Mouse (Mus musculus) liver, embryonic 15.5 days (tissue): ENCODE data around the gene Lrfn2. TPM values are rescaled to one million over a fixed set of nuclear protein-coding genes. Genes with fewer than 3 reads are reported as not detected.

Experiments used
- ATAC-seq: fragments of 200-750 bp; cut with Nextera tagmentation; 2 replicates; pipeline ENCODE4 v1.8.0; 2017; ENCODE audit warnings: moderate number of reproducible peaks, mild to moderate bottlenecking, moderate library complexity; ENCODE audit not compliant: insufficient read depth
- H3K27ac ChIP-seq: fragments of 300-500 bp; sonication (generic); replicated peaks from 2 replicates; pipeline ENCODE4 v1.5.1; 2015; ENCODE audit warnings: mild to moderate bottlenecking, inconsistent platforms
- H3K27me3 ChIP-seq: fragments of 300-500 bp; sonication (generic); 2 replicates; pipeline ENCODE4 v1.6.1; 2015; ENCODE audit warnings: mild to moderate bottlenecking, inconsistent platforms
- H3K36me3 ChIP-seq: fragments of 300-500 bp; sonication (generic); replicated peaks from 2 replicates; pipeline ENCODE4 v1.6.1; 2015; ENCODE audit warnings: moderate library complexity, mild to moderate bottlenecking, inconsistent platforms
- H3K4me1 ChIP-seq: fragments of 300-500 bp; sonication (generic); replicated peaks from 2 replicates; pipeline ENCODE4 v1.6.1; 2015; ENCODE audit warnings: inconsistent platforms
- H3K4me2 ChIP-seq: fragments of 300-500 bp; sonication (generic); 2 replicates; pipeline ENCODE4 v1.6.1; 2015; ENCODE audit warnings: moderate library complexity, mild to moderate bottlenecking, inconsistent platforms
- H3K4me3 ChIP-seq: fragments of 300-500 bp; sonication (generic); replicated peaks from 2 replicates; pipeline ENCODE4 v1.5.1; 2015; ENCODE audit warnings: mild to moderate bottlenecking, inconsistent platforms
- H3K9ac ChIP-seq: fragments of 300-500 bp; sonication (generic); 2 replicates; pipeline ENCODE4 v1.6.1; 2015; ENCODE audit warnings: moderate library complexity, mild to moderate bottlenecking, inconsistent platforms
- H3K9me3 ChIP-seq: fragments of 300-500 bp; sonication (generic); replicated peaks from 2 replicates; pipeline ENCODE4 v1.6.1; 2016; ENCODE audit warnings: inconsistent platforms
- WGBS: fragments of 180-500 bp; shearing (Covaris S2); methylation state at CpG from one replicate; pipeline ENCODE4 v1.1.7; 2015; ENCODE audit warnings: mixed read lengths; ENCODE audit not compliant: insufficient replicate concordance; 5-methylcytosine and 5-hydroxymethylcytosine counted together
- polyA plus RNA-seq: library from polyadenylated mRNA; unstranded; fragments of >200 nt; fragmentation: Nextera tagmentation; extraction: Ambion mirVana; gene quantifications from 2 replicates; pipeline ENCODE4 v1.2.1, GENCODE M21; 2015

The Lrfn2 gene
- polyA plus RNA-seq, 1 experiment from 2014 or later: not detected

GRCm38 (mm10) chr17:49016229-49016628, 84.0 kb downstream of the Lrfn2 start:
- no peaks in the 10 kb centered on the region for H3K36me3 ChIP-seq
- no peak for ATAC-seq
- no peak overlapping the region for H3K27ac ChIP-seq
- no peaks in the 10 kb centered on the region for H3K9me3 ChIP-seq
- H3K4me1 ChIP-seq: no peaks in the 10 kb centered on the region
- no peak overlapping the region for H3K9ac ChIP-seq
- 58% methylated on average over 6 of the region's 6 CpGs for WGBS
- no peak overlapping the region for H3K4me3 ChIP-seq
- no peaks in the 10 kb centered on the region for H3K27me3 ChIP-seq
- no peak overlapping the region for H3K4me2 ChIP-seq

GRCm38 (mm10) chr17:49017438-49018415, 85.5 kb downstream of the Lrfn2 start:
- no peak overlapping the region for H3K4me2 ChIP-seq
- no peaks in the 10 kb centered on the region for H3K9me3 ChIP-seq
- no peak overlapping the region for H3K4me3 ChIP-seq
- H3K9ac ChIP-seq: no peak overlapping the region
- no peaks in the 10 kb centered on the region for H3K4me1 ChIP-seq
- no peaks in the 10 kb centered on the region for H3K36me3 ChIP-seq
- no peak overlapping the region for H3K27ac ChIP-seq
- no peaks in the 10 kb centered on the region for H3K27me3 ChIP-seq
- 56% methylated on average over 17 of the region's 17 CpGs for WGBS
- no peak for ATAC-seq

- H3K9ac ChIP-seq: no peak overlapping the region
- no peak for ATAC-seq
- no peak overlapping the region for H3K4me3 ChIP-seq
- H3K36me3 ChIP-seq: no peaks in the 10 kb centered on the region
- 32% methylated on average over 8 of the region's 8 CpGs for WGBS
- H3K27ac ChIP-seq: no peak overlapping the region
- H3K4me1 ChIP-seq: no peaks in the 10 kb centered on the region
- H3K9me3 ChIP-seq: no peaks in the 10 kb centered on the region
- no peaks in the 10 kb centered on the region for H3K27me3 ChIP-seq
- no peak overlapping the region for H3K4me2 ChIP-seq
Measured at GRCm38 (mm10) chr17:49018774-49019488, 86.8 kb downstream of the Lrfn2 start.

GRCm38 (mm10) chr17:49029556-49030268, 97.5 kb downstream of the Lrfn2 start:
- Histone ChIP-seq H3K27ac (no peak overlapping the region), H3K4me1 (0 out of 2 replicates have a peak, but pooled peaks cover 5% of the 10 kb centered on the region), H3K27me3 (no peaks in the 10 kb centered on the region), H3K4me3 (no peak overlapping the region), H3K36me3 (no peaks in the 10 kb centered on the region), H3K9ac (no peak overlapping the region), H3K4me2 (peak overlapping the region; percentile 25; the same call in 1 of the 2 replicates), H3K9me3 (no peaks in the 10 kb centered on the region)
- ATAC-seq: peak; percentile 61
- WGBS: 18% methylated on average over 11 of the region's 11 CpGs

- no peak overlapping the region for H3K9ac ChIP-seq
- no peak overlapping the region for H3K4me3 ChIP-seq
- H3K27me3 ChIP-seq: no peaks in the 10 kb centered on the region
- 67% methylated on average over 7 of the region's 7 CpGs for WGBS
- H3K4me2 ChIP-seq: no peak overlapping the region
- no peak overlapping the region for H3K27ac ChIP-seq
- H3K9me3 ChIP-seq: no peaks in the 10 kb centered on the region
- no peak for ATAC-seq
- H3K36me3 ChIP-seq: no peaks in the 10 kb centered on the region
- 0 out of 2 replicates have a peak, but pooled peaks cover 5% of the 10 kb centered on the region for H3K4me1 ChIP-seq
Measured at GRCm38 (mm10) chr17:49030269-49030615, 98.1 kb downstream of the Lrfn2 start.

DNA sequence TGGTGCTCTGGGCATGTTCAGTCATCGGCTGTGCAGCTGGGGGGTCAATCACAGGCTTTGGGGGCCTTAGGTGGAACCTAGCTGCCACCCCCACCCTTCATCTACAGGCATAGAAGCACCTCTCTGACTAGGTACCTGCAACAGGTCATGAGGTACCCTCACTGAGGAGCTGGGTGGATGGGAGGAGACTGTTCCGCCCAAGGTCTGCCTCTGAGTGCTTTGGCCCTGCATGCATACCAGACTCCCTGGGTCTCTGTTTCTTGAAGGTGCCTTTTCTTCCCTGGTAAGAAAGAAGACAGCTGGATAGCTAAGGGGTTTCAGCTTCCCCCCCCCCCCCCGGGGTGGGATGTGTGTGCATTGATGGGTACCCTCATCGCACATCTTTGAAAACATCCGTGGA, 98.7 kb downstream of the Lrfn2 start:
- ATAC-seq: no peak
- no peak overlapping the region for H3K27ac ChIP-seq
- H3K4me1 ChIP-seq: 0 out of 2 replicates have a peak, but pooled peaks cover 5% of the 10 kb centered on the region
- no peak overlapping the region for H3K4me3 ChIP-seq
- H3K4me2 ChIP-seq: no peak overlapping the region
- H3K36me3 ChIP-seq: no peaks in the 10 kb centered on the region
- 68% methylated on average over 5 of the region's 5 CpGs for WGBS
- H3K27me3 ChIP-seq: no peaks in the 10 kb centered on the region
- no peaks in the 10 kb centered on the region for H3K9me3 ChIP-seq
- H3K9ac ChIP-seq: no peak overlapping the region

- Histone ChIP-seq H3K27ac (no peak overlapping the region), H3K4me3 (no peak overlapping the region), H3K4me2 (no peak overlapping the region), H3K9ac (no peak overlapping the region), H3K9me3 (no peaks in the 10 kb centered on the region), H3K27me3 (no peaks in the 10 kb centered on the region), H3K36me3 (no peaks in the 10 kb centered on the region), H3K4me1 (0 out of 2 replicates have a peak, but pooled peaks cover 5% of the 10 kb centered on the region)
- ATAC-seq: no peak
- WGBS: 67% methylated on average over 8 of the region's 8 CpGs
Measured at GRCm38 (mm10) chr17:49031790-49032189, 99.6 kb downstream of the Lrfn2 start.

GRCm38 (mm10) chr17:49033276-49033675, 101.1 kb downstream of the Lrfn2 start:
- Histone ChIP-seq H3K4me2 (no peak overlapping the region), H3K36me3 (no peaks in the 10 kb centered on the region), H3K4me3 (no peak overlapping the region), H3K9ac (no peak overlapping the region), H3K27me3 (no peaks in the 10 kb centered on the region), H3K4me1 (0 out of 2 replicates have a peak, but pooled peaks cover 5% of the 10 kb centered on the region), H3K27ac (no peak overlapping the region), H3K9me3 (no peaks in the 10 kb centered on the region)
- no peak for ATAC-seq

DNA sequence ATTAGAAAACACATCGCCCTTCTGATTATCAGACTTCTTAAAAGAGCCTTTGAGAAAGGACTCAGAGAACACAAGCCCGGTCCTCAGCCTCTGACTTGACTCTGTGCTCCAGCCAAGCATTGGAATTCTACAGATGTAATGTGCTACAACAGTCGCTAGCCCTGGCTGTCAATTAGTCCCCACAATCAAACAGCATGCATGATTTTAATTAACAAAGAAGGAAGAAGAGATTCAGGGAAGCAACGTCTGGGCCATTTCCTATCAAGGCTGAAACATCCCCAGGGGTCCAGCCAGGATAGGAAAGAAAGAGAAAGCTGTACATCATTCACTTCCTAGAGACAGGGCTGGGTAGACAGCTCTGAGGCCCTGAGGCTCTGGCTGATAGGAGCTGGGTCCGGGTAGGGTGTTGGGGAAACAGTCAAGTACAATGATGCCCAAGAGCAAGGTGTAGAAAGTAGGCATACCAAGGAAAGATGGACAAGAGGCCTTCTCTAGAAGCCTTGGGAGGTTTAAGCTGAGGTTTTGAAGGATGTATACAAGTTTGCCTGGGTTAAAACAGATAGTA, 101.6 kb downstream of the Lrfn2 start:
- no peak overlapping the region for H3K9ac ChIP-seq
- no peak overlapping the region for H3K27ac ChIP-seq
- H3K4me3 ChIP-seq: no peak overlapping the region
- no peak for ATAC-seq
- H3K4me2 ChIP-seq: no peak overlapping the region
- no peaks in the 10 kb centered on the region for H3K36me3 ChIP-seq
- H3K27me3 ChIP-seq: no peaks in the 10 kb centered on the region
- WGBS: 40% methylated on average over 5 of the region's 5 CpGs
- no peaks in the 10 kb centered on the region for H3K9me3 ChIP-seq
- 0 out of 2 replicates have a peak, but pooled peaks cover 5% of the 10 kb centered on the region for H3K4me1 ChIP-seq

GRCm38 (mm10) chr17:49035052-49035451, 102.9 kb downstream of the Lrfn2 start:
- Histone ChIP-seq H3K4me2 (no peak overlapping the region), H3K9ac (no peak overlapping the region), H3K9me3 (no peaks in the 10 kb centered on the region), H3K27me3 (no peaks in the 10 kb centered on the region), H3K4me1 (no peaks in the 10 kb centered on the region), H3K27ac (no peak overlapping the region), H3K36me3 (no peaks in the 10 kb centered on the region), H3K4me3 (no peak overlapping the region)
- 44% methylated on average over 6 of the region's 6 CpGs for WGBS
- ATAC-seq: no peak
